Mouse (Mus musculus): ENCODE measurements at regions not wholly inside any gene's neighbourhood (a gene's known extent, or its start where the extent isn't known, plus 50 kb on each side); places are given as distances from the start of the nearest gene placed in this dataset.

- Histone ChIP-seq H3K4me2 (replicated peaks; ENCODE audit: low read depth, low read length) (no peak overlapping the region), H3K36me3 (ENCODE audit: insufficient read depth, low read length) (no peaks in the 10 kb centered on the region), H3K9me3 (ENCODE audit: low read length) (no peaks in the 10 kb centered on the region), H3K4me1 (ENCODE audit: insufficient read depth, low read length) (no peaks in the 10 kb centered on the region), H3K4me3 (ENCODE audit: low read length) (no peak overlapping the region), H3K9ac (replicated peaks; ENCODE audit: low read length) (no peak overlapping the region), H3K27ac (ENCODE audit: low read length) (no peak overlapping the region), H3K27me3 (ENCODE audit: insufficient read depth, low read length) (no peaks in the 10 kb centered on the region)
- 68% methylated on average over 3 of the region's 3 CpGs for WGBS
- no peak for ATAC-seq (ENCODE audit: low FRiP score, low TSS enrichment)
Measured at GRCm38 (mm10) chr15:90119747-90120146, 104.4 kb upstream of the Alg10b start.

DNA sequence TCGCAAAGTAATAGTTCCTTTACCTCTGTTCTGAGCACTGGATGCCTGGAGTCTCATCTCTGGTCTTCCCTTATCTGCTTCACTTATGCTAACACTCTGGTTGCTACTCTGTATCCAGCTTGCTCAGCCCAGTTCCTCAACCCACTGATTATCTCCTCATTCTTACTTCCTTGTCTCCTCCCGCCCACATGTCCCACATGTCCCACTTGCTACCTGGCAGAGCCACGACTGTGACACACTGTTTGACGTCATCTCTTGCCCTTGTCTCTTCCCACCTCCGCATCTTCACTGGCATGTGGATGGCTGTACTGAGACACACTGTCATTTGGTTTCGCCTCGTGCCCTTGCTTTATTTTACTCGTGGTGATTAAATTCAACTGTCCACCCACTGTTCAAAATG is 100.1 kb upstream of the Alg10b start:
- Histone ChIP-seq H3K4me3 (ENCODE audit: low read length) (no peak overlapping the region), H3K36me3 (ENCODE audit: insufficient read depth, low read length) (no peaks in the 10 kb centered on the region), H3K9me3 (ENCODE audit: low read length) (no peaks in the 10 kb centered on the region), H3K27me3 (ENCODE audit: insufficient read depth, low read length) (no peaks in the 10 kb centered on the region), H3K4me2 (replicated peaks; ENCODE audit: low read depth, low read length) (no peak overlapping the region), H3K9ac (replicated peaks; ENCODE audit: low read length) (no peak overlapping the region), H3K27ac (ENCODE audit: low read length) (no peak overlapping the region), H3K4me1 (ENCODE audit: insufficient read depth, low read length) (no peaks in the 10 kb centered on the region)
- 88% methylated on average over 8 of the region's 8 CpGs for WGBS
- ATAC-seq (ENCODE audit: low FRiP score, low TSS enrichment) = no peak

DNA sequence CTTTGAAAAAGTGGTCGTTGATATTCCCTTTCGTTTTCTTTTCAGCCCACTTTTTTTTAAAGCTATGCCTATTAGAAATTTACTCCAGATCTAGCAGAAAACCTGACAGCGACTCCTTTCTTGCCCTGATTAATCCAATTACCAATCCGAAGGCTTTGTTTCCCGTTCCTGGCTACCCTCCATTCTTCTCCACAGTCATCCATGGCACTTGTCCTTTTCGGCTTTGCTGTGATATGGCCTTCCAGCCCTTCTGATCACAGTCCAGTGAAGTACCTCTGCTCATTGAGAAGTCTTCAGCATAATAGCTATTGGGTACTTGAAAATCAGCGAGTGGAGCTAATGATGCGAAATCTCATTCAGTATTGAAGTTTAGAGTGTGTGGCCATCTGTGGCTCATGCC is 99.0 kb upstream of the Alg10b start:
- H3K27me3 ChIP-seq (ENCODE audit: insufficient read depth, low read length) = no peaks in the 10 kb centered on the region
- no peak overlapping the region for H3K4me2 ChIP-seq (replicated peaks; ENCODE audit: low read depth, low read length)
- ATAC-seq (ENCODE audit: low FRiP score, low TSS enrichment) = no peak
- no peaks in the 10 kb centered on the region for H3K9me3 ChIP-seq (ENCODE audit: low read length)
- no peak overlapping the region for H3K9ac ChIP-seq (replicated peaks; ENCODE audit: low read length)
- no peak overlapping the region for H3K4me3 ChIP-seq (ENCODE audit: low read length)
- no peak overlapping the region for H3K27ac ChIP-seq (ENCODE audit: low read length)
- no peaks in the 10 kb centered on the region for H3K4me1 ChIP-seq (ENCODE audit: insufficient read depth, low read length)
- 81% methylated on average over 8 of the region's 8 CpGs for WGBS
- H3K36me3 ChIP-seq (ENCODE audit: insufficient read depth, low read length) = no peaks in the 10 kb centered on the region

- Histone ChIP-seq H3K4me2 (replicated peaks; ENCODE audit: low read depth, low read length) (no peak overlapping the region), H3K9ac (replicated peaks; ENCODE audit: low read length) (no peak overlapping the region), H3K27ac (ENCODE audit: low read length) (no peak overlapping the region), H3K27me3 (ENCODE audit: insufficient read depth, low read length) (no peaks in the 10 kb centered on the region), H3K4me3 (ENCODE audit: low read length) (no peak overlapping the region), H3K4me1 (ENCODE audit: insufficient read depth, low read length) (no peaks in the 10 kb centered on the region), H3K9me3 (ENCODE audit: low read length) (no peaks in the 10 kb centered on the region), H3K36me3 (ENCODE audit: insufficient read depth, low read length) (no peaks in the 10 kb centered on the region)
- ATAC-seq (ENCODE audit: low FRiP score, low TSS enrichment) = no peak
- WGBS = 89% methylated on average over 5 of the region's 5 CpGs
Measured at GRCm38 (mm10) chr15:90131777-90132176, 92.3 kb upstream of the Alg10b start.

GRCm38 (mm10) chr15:90140966-90141365 is 83.1 kb upstream of the Alg10b start:
- WGBS = 48% methylated on average over 5 of the region's 5 CpGs
- Histone ChIP-seq H3K4me2 (replicated peaks; ENCODE audit: low read depth, low read length) (no peak overlapping the region), H3K9ac (replicated peaks; ENCODE audit: low read length) (no peak overlapping the region), H3K4me1 (ENCODE audit: insufficient read depth, low read length) (no peaks in the 10 kb centered on the region), H3K4me3 (ENCODE audit: low read length) (no peak overlapping the region), H3K27ac (ENCODE audit: low read length) (no peak overlapping the region), H3K27me3 (ENCODE audit: insufficient read depth, low read length) (no peaks in the 10 kb centered on the region), H3K9me3 (ENCODE audit: low read length) (no peaks in the 10 kb centered on the region), H3K36me3 (ENCODE audit: insufficient read depth, low read length) (no peaks in the 10 kb centered on the region)
- no peak for ATAC-seq (ENCODE audit: low FRiP score, low TSS enrichment)

- no peak for ATAC-seq (ENCODE audit: low FRiP score, low TSS enrichment)
- H3K4me1 ChIP-seq (ENCODE audit: insufficient read depth, low read length) = no peaks in the 10 kb centered on the region
- no peak overlapping the region for H3K27ac ChIP-seq (ENCODE audit: low read length)
- no peaks in the 10 kb centered on the region for H3K27me3 ChIP-seq (ENCODE audit: insufficient read depth, low read length)
- no peak overlapping the region for H3K4me3 ChIP-seq (ENCODE audit: low read length)
- H3K36me3 ChIP-seq (ENCODE audit: insufficient read depth, low read length) = no peaks in the 10 kb centered on the region
- H3K9me3 ChIP-seq (ENCODE audit: low read length) = no peaks in the 10 kb centered on the region
- no peak overlapping the region for H3K4me2 ChIP-seq (replicated peaks; ENCODE audit: low read depth, low read length)
- H3K9ac ChIP-seq (replicated peaks; ENCODE audit: low read length) = no peak overlapping the region
Measured at GRCm38 (mm10) chr15:90148663-90149062, 75.4 kb upstream of the Alg10b start.

- Histone ChIP-seq H3K27ac (ENCODE audit: low read length) (no peak overlapping the region), H3K27me3 (ENCODE audit: insufficient read depth, low read length) (no peaks in the 10 kb centered on the region), H3K36me3 (ENCODE audit: insufficient read depth, low read length) (no peaks in the 10 kb centered on the region), H3K4me2 (replicated peaks; ENCODE audit: low read depth, low read length) (no peak overlapping the region), H3K9me3 (ENCODE audit: low read length) (0 out of 2 replicates have a peak, but pooled peaks cover 3% of the 10 kb centered on the region), H3K9ac (replicated peaks; ENCODE audit: low read length) (no peak overlapping the region), H3K4me1 (ENCODE audit: insufficient read depth, low read length) (no peaks in the 10 kb centered on the region), H3K4me3 (ENCODE audit: low read length) (no peak overlapping the region)
- 81% methylated on average over 10 of the region's 10 CpGs for WGBS
- no peak for ATAC-seq (ENCODE audit: low FRiP score, low TSS enrichment)
Measured at GRCm38 (mm10) chr15:90153821-90154560, 70.1 kb upstream of the Alg10b start.

All from kidney, embryonic 16.5 days (tissue).